Mouse (Mus musculus): ENCODE measurements at regions not wholly inside any gene's neighbourhood (a gene's known extent, or its start where the extent isn't known, plus 50 kb on each side); places are given as distances from the start of the nearest gene placed in this dataset.

GRCm38 (mm10) chr12:118549071-118549470, 247.8 kb upstream of the Sp4 start:
- no peak for DNase-seq (ENCODE audit: low spot score)

GRCm38 (mm10) chr12:118540336-118540735, 239.1 kb upstream of the Sp4 start:
- DNase-seq (ENCODE audit: low spot score), result no peak

GRCm38 (mm10) chr12:118530514-118530913, 229.3 kb upstream of the Sp4 start:
- no peak for DNase-seq (ENCODE audit: low spot score)

- DNase-seq (ENCODE audit: low spot score), result no peak
These were observed 228.5 kb upstream of the Sp4 start for GRCm38 (mm10) chr12:118529428-118530361.

- DNase-seq (ENCODE audit: low spot score), result no peak
These were observed 220.5 kb upstream of the Sp4 start for GRCm38 (mm10) chr12:118521770-118522169.

- no peak for DNase-seq (ENCODE audit: low spot score)
These were observed 220.1 kb upstream of the Sp4 start for GRCm38 (mm10) chr12:118521329-118521728.

- no peak for DNase-seq (ENCODE audit: low spot score)
These were observed 218.6 kb upstream of the Sp4 start for GRCm38 (mm10) chr12:118519801-118520327.

GRCm38 (mm10) chr12:118510989-118511388, 209.7 kb upstream of the Sp4 start:
- no peak for DNase-seq (ENCODE audit: low spot score)

GRCm38 (mm10) chr12:118508972-118509917, 208.0 kb upstream of the Sp4 start:
- DNase-seq (ENCODE audit: low spot score), result no peak

- DNase-seq (ENCODE audit: low spot score), result no peak
These were observed 199.2 kb upstream of the Sp4 start for GRCm38 (mm10) chr12:118500392-118500791.

GRCm38 (mm10) chr12:118488038-118488437, 186.8 kb upstream of the Sp4 start:
- DNase-seq (ENCODE audit: low spot score), result no peak

- DNase-seq (ENCODE audit: low spot score), result no peak
These were observed 185.2 kb upstream of the Sp4 start for GRCm38 (mm10) chr12:118486434-118486833.

GRCm38 (mm10) chr12:118481347-118481746, 180.1 kb upstream of the Sp4 start:
- DNase-seq (ENCODE audit: low spot score), result no peak

GRCm38 (mm10) chr12:118474732-118475131, 173.5 kb upstream of the Sp4 start:
- DNase-seq (ENCODE audit: low spot score), result no peak

GRCm38 (mm10) chr12:118466837-118467236, 165.6 kb upstream of the Sp4 start:
- DNase-seq (ENCODE audit: low spot score), result no peak

GRCm38 (mm10) chr12:118457493-118458408, 156.5 kb upstream of the Sp4 start:
- peak; percentile 41 for DNase-seq (ENCODE audit: low spot score)

- DNase-seq (ENCODE audit: low spot score), result no peak
These were observed 154.4 kb upstream of the Sp4 start for GRCm38 (mm10) chr12:118455609-118456008.

- no peak for DNase-seq (ENCODE audit: low spot score)
These were observed 138.4 kb upstream of the Sp4 start for GRCm38 (mm10) chr12:118439626-118440025.

GRCm38 (mm10) chr12:118438882-118439281, 137.6 kb upstream of the Sp4 start:
- DNase-seq (ENCODE audit: low spot score), result no peak

GRCm38 (mm10) chr12:118432703-118433102, 131.5 kb upstream of the Sp4 start:
- DNase-seq (ENCODE audit: low spot score), result no peak

- no peak for DNase-seq (ENCODE audit: low spot score)
These were observed 127.1 kb upstream of the Sp4 start for GRCm38 (mm10) chr12:118428384-118428783.
